Mouse (Mus musculus): ENCODE data around the gene Rac2.

Gene Rac2

DNA sequence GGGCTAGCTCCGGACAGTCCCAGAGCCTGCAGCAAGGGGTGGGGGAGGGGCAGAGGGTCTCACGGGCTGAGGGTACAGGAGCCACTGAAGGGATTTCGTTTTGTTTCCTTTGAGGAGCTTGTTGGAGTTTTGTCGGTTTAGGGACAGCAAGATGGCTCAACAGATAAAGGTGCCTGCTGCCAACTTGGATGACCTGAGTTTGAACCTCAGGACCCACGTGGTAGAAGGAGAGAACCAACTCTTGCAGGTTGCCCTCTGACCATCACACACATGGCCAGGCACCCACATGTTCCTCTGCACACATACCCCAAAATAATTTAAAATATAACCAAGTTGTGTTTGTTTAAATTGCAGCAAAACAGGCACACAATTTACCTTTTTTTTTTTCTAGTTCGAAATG lies 17.4 kb upstream of the Rac2 start:
- in situ Hi-C loops (cut with MboI, MseI) = loop anchor here (5.0 to 25.0 kb wide), 7 partner anchors 32 to 1997 kb away; no protein-coding TSS in a partner anchor

DNA sequence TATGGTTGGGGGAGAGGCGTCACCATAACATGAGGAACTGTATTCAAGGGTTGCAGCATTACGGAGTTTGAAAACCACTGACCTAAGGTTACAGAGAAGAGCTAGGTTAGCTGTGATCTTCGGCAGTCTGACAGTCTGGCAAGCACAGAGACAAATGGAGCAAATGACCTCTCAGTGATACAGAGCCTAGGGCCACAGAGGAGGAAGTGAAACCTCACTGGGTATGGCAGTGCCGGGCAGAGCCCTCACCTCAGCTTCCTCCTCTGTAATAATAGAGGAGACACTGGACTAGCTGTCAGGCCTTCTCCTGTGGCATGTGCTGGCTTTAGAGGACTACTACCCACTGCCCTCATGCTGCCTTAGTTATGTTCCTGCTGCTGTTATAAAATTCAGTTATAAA lies 16.3 kb upstream of the Rac2 start:
- in situ Hi-C loops (cut with MboI, MseI) = loop anchor here (5.0 to 25.0 kb wide), 6 partner anchors 33 to 1998 kb away; no protein-coding TSS in a partner anchor

DNA sequence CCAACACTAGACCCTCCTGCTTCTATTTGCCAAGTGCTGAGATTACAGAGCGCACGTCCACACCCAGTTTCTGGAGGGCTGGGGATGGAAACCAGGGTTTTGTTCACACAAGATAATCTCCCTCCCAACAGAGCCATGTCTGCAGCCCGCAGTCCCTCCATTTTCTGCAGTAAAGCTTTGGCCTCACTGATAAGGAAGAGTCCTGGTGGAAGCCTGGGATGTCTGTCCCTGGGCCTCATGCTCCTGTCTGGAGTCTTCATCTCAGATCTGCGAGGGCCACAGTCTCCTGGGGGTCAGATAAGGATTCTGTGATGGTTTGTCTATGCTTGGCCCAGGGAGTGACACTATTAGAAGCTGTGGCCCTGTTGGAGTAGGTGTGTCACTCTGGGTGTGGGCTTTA lies 15.5 kb upstream of the Rac2 start:
- in situ Hi-C loops (cut with MboI, MseI) = loop anchor here (5.0 to 25.0 kb wide), 6 partner anchors 34 to 1999 kb away; no protein-coding TSS in a partner anchor

DNA sequence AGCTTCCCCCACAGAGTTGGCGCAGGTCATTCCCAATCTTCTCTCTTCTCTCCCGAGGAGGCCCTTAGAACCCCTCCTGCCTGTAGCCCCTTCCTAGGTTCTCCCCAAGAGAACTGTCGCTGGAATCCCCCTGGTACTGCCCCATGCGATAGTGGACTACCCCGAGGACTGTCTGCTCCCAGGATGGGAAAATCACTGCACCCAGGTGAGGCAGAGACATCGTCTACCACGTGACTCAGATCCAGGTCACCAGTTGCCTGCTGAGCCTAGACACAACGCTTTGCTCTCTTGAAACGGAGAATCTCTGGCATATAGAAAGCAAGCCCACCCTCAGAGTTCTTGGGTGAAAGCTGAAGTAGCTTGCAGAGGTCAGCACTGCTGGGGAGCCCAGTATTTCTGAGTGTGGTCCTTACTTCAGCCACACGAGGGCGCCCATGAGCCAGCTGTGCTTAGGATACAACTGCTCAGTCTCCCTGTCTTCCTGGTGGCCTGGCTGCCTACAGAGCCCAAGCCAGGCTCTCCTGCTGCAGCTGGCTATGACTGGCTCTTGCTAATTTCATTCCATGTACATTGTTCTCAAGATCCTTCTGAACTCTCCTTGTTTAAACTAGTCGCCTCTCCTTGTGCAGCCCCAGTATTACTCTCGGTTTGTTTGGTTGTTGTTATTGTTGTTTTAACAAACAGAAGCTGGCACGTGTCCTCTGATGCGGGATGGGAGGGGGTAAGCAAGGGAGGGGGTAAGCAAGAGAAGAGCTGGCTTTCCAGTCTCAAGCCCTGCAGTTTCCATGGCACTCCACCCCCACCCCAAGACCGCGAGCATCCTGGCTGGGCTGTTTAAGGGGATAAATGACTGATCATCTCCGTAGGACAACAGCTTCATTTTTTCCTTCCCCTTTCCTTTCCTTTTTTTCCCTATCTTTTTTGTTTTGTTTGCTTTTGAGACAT lies 14.7 kb upstream of the Rac2 start:
- in situ Hi-C loops (cut with MboI, MseI) = loop anchor here (5.0 to 25.0 kb wide), 6 partner anchors 35 to 2000 kb away; no protein-coding TSS in a partner anchor

DNA sequence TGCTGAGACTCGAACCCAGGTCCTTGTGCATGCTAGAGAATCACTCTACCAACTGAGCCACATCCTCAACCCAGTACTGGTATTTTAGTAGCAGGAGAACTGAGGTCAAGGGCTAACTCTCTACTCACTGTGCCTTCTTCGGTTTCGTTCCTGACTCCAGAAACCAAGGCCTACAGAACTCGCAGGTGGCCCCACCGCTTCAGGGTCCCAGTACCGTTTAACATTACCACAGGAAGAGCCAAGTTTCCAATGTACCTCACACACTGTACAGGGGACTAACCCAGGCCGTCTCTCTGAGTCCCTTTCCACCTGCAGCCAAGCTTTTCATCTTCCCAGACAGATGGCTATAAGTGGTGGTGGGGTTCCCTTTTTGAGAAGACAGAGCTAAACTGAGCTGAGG lies 12.8 kb upstream of the Rac2 start:
- in situ Hi-C loops (cut with MboI, MseI) = loop anchor here (5.0 to 25.0 kb wide), 6 partner anchors 37 to 2002 kb away; no protein-coding TSS in a partner anchor

DNA sequence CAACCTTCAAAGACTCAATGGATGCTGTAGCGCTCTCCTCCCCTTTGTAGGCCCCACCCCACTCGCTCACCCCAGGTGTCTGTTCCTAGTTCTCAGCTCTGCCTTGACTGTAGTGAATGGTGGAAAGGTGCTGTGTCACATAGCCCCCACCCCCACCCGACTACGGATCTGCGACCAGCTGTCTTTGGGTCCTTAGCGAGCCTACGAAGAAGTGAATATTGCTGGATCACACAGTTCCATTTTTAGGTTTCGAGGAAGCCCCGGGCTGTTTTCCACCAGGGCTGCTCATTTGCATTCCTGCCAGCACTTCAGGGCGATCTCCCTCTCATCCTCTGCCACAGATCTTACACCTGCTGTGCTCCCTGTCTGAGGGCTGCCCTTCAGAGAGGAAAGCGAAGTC lies 10.8 kb upstream of the Rac2 start:
- in situ Hi-C loops (cut with MboI, MseI) = loop anchor here (25.0 kb wide), 3 partner anchors 771 to 2004 kb away; no protein-coding TSS in a partner anchor

DNA sequence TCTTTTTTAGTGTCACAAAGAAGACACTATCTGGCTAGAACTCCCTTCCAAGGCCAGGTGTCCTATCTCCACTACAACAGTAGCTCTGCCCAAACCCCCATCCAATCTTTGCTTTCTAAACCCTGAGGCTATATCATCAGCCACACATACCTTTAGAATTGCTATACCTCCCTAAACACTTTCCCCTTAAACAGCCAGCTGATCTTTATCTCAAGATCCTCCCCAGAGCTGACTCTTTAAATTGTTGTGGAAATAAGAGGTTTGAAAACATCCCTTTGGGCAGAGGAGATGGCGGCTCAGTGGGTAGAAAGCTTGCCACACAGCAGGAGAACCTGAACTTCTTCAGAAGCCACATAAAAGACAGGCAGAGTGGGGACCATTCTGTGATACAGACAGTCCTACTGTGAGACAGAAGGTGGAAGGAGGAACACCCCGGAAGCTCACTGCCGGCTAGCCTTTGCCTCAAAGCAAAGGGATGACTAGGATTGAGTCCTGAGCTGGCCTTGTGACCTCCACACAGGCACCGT lies 3.8 kb upstream of the Rac2 start:
- in situ Hi-C loops (cut with MboI, MseI) = loop anchor here (25.0 kb wide), 3 partner anchors 764 to 2011 kb away; no protein-coding TSS in a partner anchor

DNA sequence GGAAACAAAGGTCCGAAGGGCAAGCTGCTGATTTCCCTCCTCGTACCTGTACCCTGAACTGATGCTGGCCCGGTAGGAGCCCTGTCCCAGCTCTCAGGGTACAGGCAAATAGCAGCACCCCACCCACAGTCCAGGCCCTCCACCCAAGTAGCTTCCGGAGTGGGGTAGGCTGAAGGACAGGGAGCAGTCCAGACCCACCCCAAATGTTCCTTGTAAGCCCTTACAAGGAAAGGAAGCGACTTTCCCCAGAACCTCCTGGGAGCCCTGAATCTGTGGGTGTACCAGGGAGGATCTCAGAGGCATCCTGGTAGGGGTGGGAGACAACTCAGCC lies 348 bp downstream of the Rac2 start:
- in situ Hi-C loops (cut with MboI, MseI) = no loop called here

DNA sequence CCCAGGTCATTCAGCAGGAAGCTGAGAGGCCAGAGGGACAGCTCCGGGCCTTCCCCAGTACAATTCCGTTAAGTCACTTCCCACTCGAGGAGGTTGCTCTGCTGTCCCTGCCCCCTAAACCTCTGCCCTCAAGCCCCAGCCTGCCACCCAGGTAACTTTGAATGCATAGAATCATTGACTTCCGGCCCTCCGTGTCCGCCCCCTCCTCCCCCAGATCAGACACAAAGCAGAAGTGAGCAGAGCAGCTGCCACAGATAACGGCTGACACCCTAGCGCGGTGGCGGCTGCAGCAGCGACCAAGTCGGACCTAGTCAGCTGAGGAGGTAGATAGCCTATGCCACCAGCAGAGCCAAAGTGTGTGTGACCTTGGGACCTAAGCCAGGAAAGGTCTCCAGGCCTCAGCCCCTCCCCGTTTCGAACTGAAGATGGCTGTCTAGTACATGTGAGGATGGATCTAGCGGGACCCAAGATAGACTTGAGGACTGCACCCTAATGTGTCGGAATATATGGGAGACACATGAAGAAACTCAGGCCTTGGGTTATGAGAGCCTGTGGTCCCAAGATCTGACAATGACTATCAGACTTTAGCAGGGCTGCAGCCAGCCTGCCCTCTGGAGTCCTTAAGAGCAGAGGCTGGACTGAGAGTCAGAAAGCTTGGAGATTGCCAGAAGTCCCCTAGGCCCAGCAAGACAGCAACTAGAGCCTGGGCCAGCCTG lies 871 bp downstream of the Rac2 start:
- in situ Hi-C loops (cut with MboI, MseI) = no loop called here

DNA sequence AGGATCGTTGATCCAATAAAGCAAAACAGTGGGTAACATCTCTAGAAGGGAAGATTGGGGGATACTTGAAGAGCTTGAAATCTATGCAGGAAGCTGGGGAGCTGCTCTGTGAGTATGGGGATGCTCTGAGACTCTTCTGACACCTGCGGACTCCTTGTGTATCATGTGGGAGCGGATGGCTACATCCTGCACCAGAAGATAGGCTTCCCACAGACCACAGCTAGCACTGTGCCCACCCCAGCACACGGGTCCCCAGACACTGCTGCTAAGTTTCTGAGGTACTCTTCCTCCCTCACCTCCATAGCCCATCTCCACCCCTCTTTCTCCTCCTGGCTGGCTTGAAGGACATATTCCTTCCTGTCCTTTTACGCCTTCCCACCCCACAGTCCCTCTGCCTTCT lies 2.4 kb downstream of the Rac2 start:
- in situ Hi-C loops (cut with MboI, MseI) = no loop called here

DNA sequence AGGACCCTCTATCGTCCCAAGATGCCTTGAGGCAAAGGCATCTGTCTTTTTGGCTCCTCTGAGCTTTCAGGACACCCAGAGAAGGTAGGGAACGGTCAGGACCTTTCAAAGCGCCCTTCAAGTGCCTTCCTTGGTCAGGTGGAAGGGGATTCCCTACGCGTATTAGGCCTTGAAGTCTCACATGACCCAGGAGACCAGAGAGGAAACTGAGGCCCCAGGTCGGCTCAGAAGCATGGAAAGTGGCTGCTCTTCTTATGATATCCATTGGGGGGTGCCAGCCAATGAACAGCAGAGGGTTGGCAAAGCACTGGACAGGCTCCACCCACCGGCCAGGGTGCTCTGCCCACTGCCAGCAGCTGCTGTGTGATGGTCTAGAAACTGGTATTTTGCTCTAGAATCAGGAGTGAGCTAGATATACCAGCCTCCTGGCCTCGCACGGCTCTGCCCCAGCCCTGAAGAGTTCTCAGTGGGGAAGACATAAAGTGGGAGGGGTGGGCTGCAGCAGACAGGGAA lies 4.9 kb downstream of the Rac2 start:
- in situ Hi-C loops (cut with MboI, MseI) = no loop called here

DNA sequence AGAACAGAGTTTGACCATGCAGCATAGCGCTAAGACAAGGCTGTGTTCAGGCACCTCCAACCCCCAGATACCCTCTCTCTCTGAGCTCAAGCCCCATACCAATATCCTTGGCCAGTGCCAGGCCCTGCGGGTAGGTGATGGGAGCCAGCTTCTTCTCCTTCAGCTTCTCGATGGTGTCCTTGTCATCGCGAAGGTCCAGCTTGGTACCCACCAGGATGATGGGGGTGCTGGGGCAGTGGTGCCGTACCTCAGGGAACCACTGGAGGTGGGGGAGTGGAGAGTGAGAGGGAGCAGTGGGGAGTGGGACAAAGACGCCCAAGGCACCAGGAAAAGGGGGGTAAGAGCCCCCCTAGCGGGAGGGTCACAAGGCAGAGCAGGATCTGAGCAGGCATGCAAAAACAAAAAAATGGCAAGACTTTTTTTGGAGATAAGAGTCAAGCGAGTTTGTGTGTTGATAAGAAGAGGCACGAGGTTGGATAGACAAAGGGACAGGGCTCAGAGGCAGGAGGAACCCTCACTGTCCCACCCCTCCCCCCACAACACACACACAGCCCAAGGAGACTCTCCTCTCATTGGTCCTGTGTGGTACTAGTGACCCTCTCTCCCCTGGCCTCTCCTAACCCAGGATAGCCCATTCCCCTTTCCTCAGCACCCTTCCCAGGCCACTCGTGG lies 7.7 kb downstream of the Rac2 start:
- in situ Hi-C loops (cut with MboI, MseI) = no loop called here

DNA sequence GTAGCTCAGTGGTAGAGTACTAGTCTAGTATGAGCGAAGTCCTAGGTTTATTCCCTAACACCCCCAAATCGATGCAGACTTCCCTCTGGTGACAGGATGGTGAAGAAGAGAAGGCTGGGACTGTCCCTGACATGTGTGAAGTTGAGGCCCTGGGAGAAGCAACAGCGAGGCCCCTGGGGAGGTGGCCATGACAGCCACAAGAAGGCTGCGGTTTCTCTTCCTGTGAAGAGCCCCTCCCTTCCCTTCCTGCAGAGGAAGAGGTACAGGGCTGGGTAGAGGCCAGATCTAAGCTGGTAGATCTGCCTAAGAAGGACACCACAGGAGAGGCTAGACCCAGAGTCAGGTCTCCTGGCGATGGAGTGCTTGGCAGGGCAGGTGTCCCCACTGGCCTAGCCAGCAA lies 8.6 kb downstream of the Rac2 start:
- in situ Hi-C loops (cut with MboI, MseI) = no loop called here

DNA sequence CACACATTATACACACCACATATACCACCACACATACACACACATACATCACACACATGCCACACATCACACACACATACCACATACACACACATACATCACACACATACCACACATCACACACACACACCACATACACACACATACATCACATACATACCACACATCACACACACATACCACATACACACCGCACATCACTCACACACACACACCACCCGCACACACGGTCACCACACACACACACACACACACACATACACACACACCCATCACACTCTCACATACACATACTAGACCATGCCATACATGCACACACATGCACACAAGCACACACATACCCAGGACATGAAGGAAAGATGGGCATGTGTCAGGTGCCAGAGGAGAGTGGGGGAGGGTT lies 9.2 kb downstream of the Rac2 start:
- in situ Hi-C loops (cut with MboI, MseI) = no loop called here

DNA sequence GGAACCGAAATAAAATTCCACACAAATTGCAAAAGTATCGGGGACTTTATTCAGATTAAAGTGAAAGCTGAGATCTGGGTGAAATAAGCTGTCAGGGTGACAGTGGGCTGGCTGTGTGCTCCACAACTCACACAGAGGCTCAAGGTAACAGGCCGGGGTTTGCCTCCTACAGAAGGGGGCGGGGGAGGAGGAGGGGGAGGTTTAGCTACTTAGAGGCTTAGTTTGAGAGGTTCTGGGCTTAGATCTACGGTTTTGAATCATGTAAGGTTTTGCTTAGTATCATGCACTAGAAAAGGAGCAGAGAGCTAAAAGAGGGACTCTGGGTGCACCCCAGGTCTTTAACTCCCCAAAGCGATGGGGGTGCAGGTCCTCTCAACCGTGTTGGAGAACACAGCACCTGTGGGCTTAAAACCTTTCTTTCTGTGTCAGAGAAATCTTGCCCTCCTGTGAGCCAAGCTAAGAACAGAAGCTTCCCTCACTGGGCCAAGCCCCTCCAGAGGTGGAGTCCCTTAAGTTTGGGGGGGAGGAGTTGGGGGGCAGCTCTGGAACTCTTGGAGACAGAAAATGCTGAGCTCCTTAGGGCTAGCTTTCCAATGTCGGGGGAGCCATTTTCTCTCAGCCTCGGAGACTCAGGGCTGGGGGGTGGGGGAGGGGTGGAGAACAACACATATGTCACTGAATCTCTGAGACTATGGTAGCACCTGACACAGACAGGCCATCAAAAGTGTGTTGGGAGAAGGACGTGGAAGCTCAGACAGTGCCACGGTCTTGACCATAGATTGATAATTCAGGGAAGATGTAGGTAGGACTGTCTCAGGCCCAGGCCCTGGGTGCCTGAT lies 13.2 kb downstream of the Rac2 start:
- in situ Hi-C loops (cut with MboI, MseI) = no loop called here

DNA sequence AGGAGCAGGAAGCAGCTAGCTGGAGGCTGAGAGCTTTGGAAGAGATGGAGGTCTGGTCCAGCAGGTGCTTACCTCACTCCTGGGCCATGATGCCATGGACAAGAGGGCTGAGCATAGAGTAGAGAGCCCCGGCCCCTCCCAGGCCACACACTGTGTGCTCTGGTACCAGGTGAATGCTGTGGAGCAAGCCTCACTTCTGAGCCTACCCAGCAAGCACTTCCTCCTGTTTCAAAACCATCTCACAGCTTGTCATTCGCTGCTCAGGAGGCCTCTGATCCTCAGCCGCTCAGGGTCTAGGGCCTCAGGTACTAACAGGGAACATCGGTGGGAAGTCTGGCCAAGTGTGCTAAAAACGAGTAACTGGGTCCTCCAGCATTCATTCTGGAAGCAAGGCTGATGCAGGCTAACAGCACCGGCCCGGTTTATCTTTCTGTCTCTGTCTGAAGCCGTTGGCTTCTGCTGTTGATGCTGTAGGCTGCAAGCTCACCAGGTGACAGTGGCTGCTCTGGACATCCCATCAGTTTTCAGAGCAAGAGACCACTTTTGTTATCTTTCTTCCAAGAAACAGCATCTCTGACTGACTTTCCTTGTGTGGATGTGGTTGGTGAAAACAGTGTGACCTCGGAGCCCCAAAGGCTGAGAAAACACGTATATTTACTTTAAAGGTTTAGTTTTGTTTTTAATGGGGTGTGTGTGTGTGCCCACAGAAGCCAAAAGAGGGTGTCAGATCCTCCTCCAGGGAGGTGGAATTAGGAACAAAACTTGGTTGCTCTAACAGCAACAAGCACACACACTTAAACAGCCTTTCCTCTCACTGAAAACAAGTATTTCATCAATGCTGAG lies 14.7 kb downstream of the Rac2 start:
- in situ Hi-C loops (cut with MboI, MseI) = no loop called here

DNA sequence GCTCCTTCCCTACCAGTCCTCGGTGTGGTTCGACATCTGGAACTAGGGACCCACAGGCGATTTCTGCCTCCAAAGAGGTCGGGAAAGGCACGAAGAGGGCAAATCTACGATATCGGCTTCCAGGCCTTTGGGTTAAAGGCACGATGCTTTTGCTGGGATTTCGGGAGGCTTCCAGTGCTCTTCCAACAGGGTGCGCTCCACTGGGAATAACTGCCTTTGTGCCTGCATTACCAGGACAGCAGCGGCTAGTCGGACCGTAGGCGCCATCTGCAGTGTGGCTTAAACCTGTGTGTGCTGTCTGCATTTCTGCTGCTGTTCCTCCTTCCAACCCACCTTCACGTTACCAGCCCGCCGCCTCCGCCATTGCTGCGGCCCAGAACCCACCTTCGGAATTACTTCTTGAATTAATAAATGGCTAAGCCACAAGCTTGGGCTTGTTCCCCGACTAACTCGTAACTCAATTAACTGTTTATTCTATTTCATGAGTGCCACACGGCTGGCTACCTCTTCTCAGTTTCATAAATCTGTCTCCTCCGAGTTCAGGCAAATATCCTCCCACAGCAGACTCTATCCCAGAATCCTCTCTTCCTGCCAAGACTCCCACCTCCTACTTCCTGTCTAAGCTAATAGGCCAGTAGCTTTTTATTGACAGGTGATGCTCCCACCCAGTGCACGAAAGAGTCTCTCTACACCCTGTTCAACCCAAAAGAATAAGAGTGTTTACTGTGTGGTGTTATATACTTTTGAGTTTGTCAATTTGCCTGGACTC lies 17.9 kb downstream of the Rac2 start:
- in situ Hi-C loops (cut with MboI, MseI) = no loop called here

DNA sequence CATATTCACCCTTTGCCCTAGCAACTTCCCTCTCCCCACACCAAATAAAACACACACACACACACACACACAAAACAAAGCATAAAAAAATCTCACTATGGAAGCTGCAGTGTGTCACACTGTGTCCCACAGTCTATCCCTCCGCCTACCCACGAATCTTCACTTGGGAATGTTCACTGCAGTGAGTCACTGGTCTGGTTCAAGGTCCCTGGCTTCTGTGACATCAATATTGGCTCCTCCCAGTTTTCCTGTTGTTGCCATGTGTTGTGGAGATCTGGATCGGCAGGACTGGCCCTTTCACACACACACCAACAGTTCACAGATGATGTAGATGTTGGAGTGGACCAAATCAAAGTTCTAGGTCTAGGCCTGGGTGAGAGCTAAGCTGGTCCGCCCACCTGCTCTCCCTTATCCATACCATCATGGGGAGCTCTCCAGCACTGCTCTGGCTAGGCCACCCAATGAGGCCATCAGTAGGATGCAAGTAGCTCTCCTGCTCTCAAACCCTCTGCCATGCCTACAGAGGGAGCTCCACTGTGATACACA lies 23.3 kb downstream of the Rac2 start:
- in situ Hi-C loops (cut with MboI, MseI) = loop anchor here (10.0 to 25.0 kb wide), 3 partner anchors 194 to 562 kb away; no protein-coding TSS in a partner anchor
